In genomic region chr1:191599210-191599609, GRCm38 (mm10) we compare ENCODE assay signal across 15 mouse cellular contexts. TPM values are rescaled to one million over a fixed set of nuclear protein-coding genes. Genes with fewer than 3 reads are reported as not detected.
DNase-seq lines count a peak whose midpoint lies in the region; ATAC-seq and TF ChIP-seq lines count a peak whose summit lies in the region.
"Had no signal": no experiment of that assay in that cellular context is flagged by ENCODE, and none has a peak within 500 bp of the region (broad histone marks: within the 10 kb centered on the region; RNA-seq: fewer than 3 reads in every experiment).

No protein-coding gene starts in this region.

- peaks cover 19% of the 10 kb centered on the region for H3K36me3 ChIP-seq in lung, postnatal 0 days (ENCODE audit: insufficient read depth, low read length)
- H3K36me3 ChIP-seq in CH12.LX (replicated peaks in 1 of 2; ENCODE audit: control insufficient read depth in 1 of 2, insufficient read depth in 1 of 2, low read length in 1 of 2) = peaks cover 53 to 82% of the 10 kb centered on the region in 2 experiments
- H3K36me3 ChIP-seq in macrophage (ENCODE audit: inconsistent target) = peaks cover 16% of the 10 kb centered on the region; the same call in 1 of the 2 replicates

- dilution Hi-C loops in CH12.LX (cut with MboI; ENCODE audit: extremely low pct_ligation_motif_present, extremely low pct_unique_long_range_greater_than_20kb, low sequenced_read_pairs) = no loop called here

- TF ChIP-seq RAD21 in CH12.LX (IDR thresholded peaks at IDR 0.05; ENCODE audit: low read depth, low read length) = no peak

- H3K79me2 ChIP-seq in CH12.LX (replicated peaks; ENCODE audit: control insufficient read depth, extremely low read depth, insufficient read depth, poor library complexity, severe bottlenecking) (peaks cover 9% of the 10 kb centered on the region; the same call in 1 of the 2 replicates), macrophage (ENCODE audit: inconsistent target) (peaks cover 11% of the 10 kb centered on the region)

- no peak overlapping the region; the same call in 1 of the 2 replicates for H3K27ac ChIP-seq in lung, postnatal 0 days (ENCODE audit: low read length)
- peak overlapping the region; percentile 20; the same call in 1 of the 2 replicates for H3K27ac ChIP-seq in CH12.LX (ENCODE audit: insufficient read depth, low read depth)
- H3K27ac ChIP-seq in macrophage = peak overlapping the region; percentile 73
- H3K27ac ChIP-seq: gastrocnemius, adult 2 months; heart, embryonic 15.5 days; liver, embryonic 14.5 days; midbrain, embryonic 15.5 days had no signal

- no peaks in the 10 kb centered on the region for H3K27me3 ChIP-seq in lung, postnatal 0 days (replicated peaks; ENCODE audit: insufficient read depth, low read length)
- no peaks in the 10 kb centered on the region for H3K27me3 ChIP-seq in CH12.LX (replicated peaks)
- H3K27me3 ChIP-seq: heart, embryonic 15.5 days; midbrain, embryonic 15.5 days had no signal

- H3K4me1 ChIP-seq in lung, postnatal 0 days (ENCODE audit: insufficient read depth, low read depth, low read length) = no peaks in the 10 kb centered on the region
- peaks cover 3 to 14% of the 10 kb centered on the region in 2 experiments; a peak in 2 of 4 replicates for H3K4me1 ChIP-seq in CH12.LX (ENCODE audit: control insufficient read depth in 1 of 2, insufficient read depth in 2 of 2)
- H3K4me1 ChIP-seq: midbrain, embryonic 15.5 days had no signal

- no peak for TF ChIP-seq POLR2A in CH12.LX (IDR thresholded peaks at IDR 0.05; ENCODE audit: low read depth, low read length)

- no peak overlapping the region for H3K4me2 ChIP-seq in lung, postnatal 0 days (replicated peaks; ENCODE audit: low read depth, low read length)
- H3K4me2 ChIP-seq in CH12.LX (ENCODE audit: insufficient read depth, low read depth, poor library complexity, severe bottlenecking) = no peak overlapping the region
- H3K4me2 ChIP-seq: heart, embryonic 15.5 days; midbrain, embryonic 15.5 days had no signal

- H3K4me3 ChIP-seq in lung, postnatal 0 days (ENCODE audit: low read depth, low read length) = no peak overlapping the region
- no peak overlapping the region for H3K4me3 ChIP-seq in CH12.LX (replicated peaks in 1 of 3; ENCODE audit: low read depth in 2 of 3, low read length in 2 of 3, poor library complexity in 1 of 3)
- H3K4me3 ChIP-seq in macrophage (ENCODE audit: inconsistent target) = no peak overlapping the region
- H3K4me3 ChIP-seq: gastrocnemius, adult 2 months; heart, embryonic 15.5 days; midbrain, embryonic 15.5 days had no signal

- DNase-seq in lung, postnatal 0 days (ENCODE audit: low spot score) = peak; percentile 60
- no peak for DNase-seq in lung, postnatal 4 days
- peak; percentile 38 for DNase-seq in CH12.LX (ENCODE audit: extremely low read depth)
- peak; percentile 23 for DNase-seq in thymus, postnatal 25 days
- DNase-seq in cerebellum, adult 18-20 months = no peak
- no peak for DNase-seq in layer of hippocampus, adult 9-10 months (ENCODE audit: low spot score)
- DNase-seq: cerebellum, adult 9-10 months; gastrocnemius, adult 2 months; kidney, adult 11 months; layer of hippocampus, adult 9-11 months; right cerebral cortex, postnatal 4 days had no signal

- no peak for TF ChIP-seq EP300 in lung, postnatal 0 days (IDR thresholded peaks at IDR 0.05)
- no peak for TF ChIP-seq EP300 in CH12.LX (IDR thresholded peaks at IDR 0.05; ENCODE audit: low read length)

- in situ Hi-C loops in CH12.LX (cut with MboI; ENCODE audit: low pct_ligation_motif_present, low pct_unique_long_range_greater_than_20kb, low sequenced_read_pairs) = no loop called here

- H3K9ac ChIP-seq in lung, postnatal 0 days (replicated peaks; ENCODE audit: low read depth) = no peak overlapping the region
- no peak overlapping the region for H3K9ac ChIP-seq in CH12.LX (ENCODE audit: insufficient read depth, low read depth)
- H3K9ac ChIP-seq: heart, embryonic 15.5 days; liver, embryonic 14.5 days; midbrain, embryonic 15.5 days had no signal

- 53% methylated on average over 5 of the region's 5 CpGs for WGBS in lung, postnatal 0 days
- WGBS in macrophage (ENCODE audit: missing documents) = 31% methylated on average over 5 of the region's 5 CpGs

- ATAC-seq in lung, postnatal 0 days = peak; percentile 65
- ATAC-seq: midbrain, embryonic 15.5 days had no signal

- no peaks in the 10 kb centered on the region for H3K9me3 ChIP-seq in lung, postnatal 0 days (ENCODE audit: low read length)
- H3K9me3 ChIP-seq in CH12.LX (replicated peaks; ENCODE audit: low read length) = no peaks in the 10 kb centered on the region
- H3K9me3 ChIP-seq: heart, embryonic 15.5 days; midbrain, embryonic 15.5 days had no signal

- TF ChIP-seq CTCF in lung, postnatal 0 days (IDR thresholded peaks at IDR 0.05) = no peak
- TF ChIP-seq CTCF in CH12.LX (conservative IDR thresholded peaks at IDR 0.05 in 1 of 2, IDR thresholded peaks at IDR 0.05 in 1 of 2; ENCODE audit: low read depth in 2 of 2, low read length in 2 of 2) = no peak

TF ChIP-seq in CH12.LX, 34 proteins besides CTCF, POLR2A, EP300 and RAD21:
- TF ChIP-seq TBP (conservative IDR thresholded peaks at IDR 0.05; ENCODE audit: low read depth, low read length) (no peak), ZC3H11A (IDR thresholded peaks at IDR 0.05; ENCODE audit: low read depth, low read length) (no peak), KAT2A (IDR thresholded peaks at IDR 0.05; ENCODE audit: insufficient replicate concordance, low read length) (no peak), CHD2 (IDR thresholded peaks at IDR 0.05; ENCODE audit: low read length) (no peak), USF1 (IDR thresholded peaks at IDR 0.05; ENCODE audit: low read depth, low read length) (peak; percentile 67), ZMIZ1 (IDR thresholded peaks at IDR 0.05; ENCODE audit: low read depth, low read length) (no peak), BHLHE40 (IDR thresholded peaks at IDR 0.05; ENCODE audit: low read depth, low read length) (peak; percentile 68), MAX (IDR thresholded peaks at IDR 0.05; ENCODE audit: low read length) (0 out of 2 replicates have a peak, but pooled peaks have one; percentile 32), USF2 (conservative IDR thresholded peaks at IDR 0.05; ENCODE audit: low read depth, low read length) (peak; percentile 71), E2F4 (IDR thresholded peaks at IDR 0.05; ENCODE audit: insufficient replicate concordance, low read depth, low read length) (no peak), UBTF (IDR thresholded peaks at IDR 0.05; ENCODE audit: low read depth, low read length) (no peak), MXI1 (IDR thresholded peaks at IDR 0.05; ENCODE audit: low read depth, low read length) (no peak), JUN (IDR thresholded peaks at IDR 0.05; ENCODE audit: insufficient read depth, low read depth, low read length) (no peak), ZKSCAN1 (IDR thresholded peaks at IDR 0.05; ENCODE audit: borderline replicate concordance, low read depth, low read length) (no peak), ELF1 (IDR thresholded peaks at IDR 0.05; ENCODE audit: low read depth, low read length) (peak; percentile 46), MAZ (IDR thresholded peaks at IDR 0.05; ENCODE audit: low read depth, low read length) (no peak)

RNA-seq across cellular contexts. Expression of gene Ints7, which starts 23.8 kb away (rescaled TPM):
- 13.9 and 14.3 TPM in 2 replicates for polyA plus RNA-seq in lung, postnatal 0 days (2015; fragmentation: Nextera tagmentation; extraction: Ambion mirVana)
- total RNA-seq in CH12.LX (2012; rRNA removed) (30.4 and 33.7 TPM in 2 replicates), CH12.LX (2014; rRNA removed) (46.7 and 50.5 TPM in 2 replicates)
- polyA plus RNA-seq in CH12.LX (2012; ENCODE audit: insufficient read length, low read depth) (58.8 and 60.4 TPM in 2 replicates), macrophage (2018) (8.0 to 16.2 TPM (median 13.5 TPM) in 3 replicates)
- total RNA-seq in macrophage (2018; cell fraction: chromatin; rRNA removed) = 100 to 1,000 TPM in 6 of 26 experiments, 10 to 100 TPM in 20; 33.8 to 113 (median 87.7) TPM
- 10 to 100 TPM in 21 of 26 experiments, 1 to 10 TPM in 5; 7.2 to 16.8 (median 12.6) TPM for total RNA-seq in macrophage (2018; cell fraction: cytosol; rRNA removed)
- total RNA-seq in macrophage (2018; cell fraction: nucleus; rRNA removed) = 10 to 100 TPM; 21.0 to 79.3 (median 48.6) TPM

RNA-seq across cellular contexts. Expression of gene Dtl, which starts 23.9 kb away (rescaled TPM):
- polyA plus RNA-seq in lung, postnatal 0 days (2015; fragmentation: Nextera tagmentation; extraction: Ambion mirVana) = 2.9 and 3.1 TPM in 2 replicates
- total RNA-seq in CH12.LX (2012; rRNA removed) (31.8 and 35.0 TPM in 2 replicates), CH12.LX (2014; rRNA removed) (37.7 and 37.9 TPM in 2 replicates)
- polyA plus RNA-seq in CH12.LX (2012; ENCODE audit: insufficient read length, low read depth) (55.8 and 65.2 TPM in 2 replicates), macrophage (2018) (0.82 to 15.2 TPM (median 2.0 TPM) in 3 replicates)
- 10 to 100 TPM in 3 of 26 experiments, 1 to 10 TPM in 21, under 1 TPM in 2; 0.74 to 19.3 (median 3.8) TPM for total RNA-seq in macrophage (2018; cell fraction: chromatin; rRNA removed)
- 1 to 10 TPM in 23 of 26 experiments, under 1 TPM in 3; 0.62 to 3.3 (median 1.6) TPM for total RNA-seq in macrophage (2018; cell fraction: cytosol; rRNA removed)
- total RNA-seq in macrophage (2018; cell fraction: nucleus; rRNA removed) = 10 to 100 TPM in 2 of 26 experiments, 1 to 10 TPM in 22, under 1 TPM in 2; 0.83 to 52.3 (median 2.1) TPM

Comparison
In these comparisons a context has a peak if more than half of its experiments do, and no peak if none do; other contexts are left out.
1. DNase-seq: peak in lung, postnatal 0 days (single experiment), CH12.LX (single experiment) and thymus, postnatal 25 days (single experiment); none in lung, postnatal 4 days (0 of 2), cerebellum, adult 18-20 months (0 of 2) and layer of hippocampus, adult 9-10 months (single experiment).